Mouse (Mus musculus): ENCODE data around the gene Cfap43.

DNA sequence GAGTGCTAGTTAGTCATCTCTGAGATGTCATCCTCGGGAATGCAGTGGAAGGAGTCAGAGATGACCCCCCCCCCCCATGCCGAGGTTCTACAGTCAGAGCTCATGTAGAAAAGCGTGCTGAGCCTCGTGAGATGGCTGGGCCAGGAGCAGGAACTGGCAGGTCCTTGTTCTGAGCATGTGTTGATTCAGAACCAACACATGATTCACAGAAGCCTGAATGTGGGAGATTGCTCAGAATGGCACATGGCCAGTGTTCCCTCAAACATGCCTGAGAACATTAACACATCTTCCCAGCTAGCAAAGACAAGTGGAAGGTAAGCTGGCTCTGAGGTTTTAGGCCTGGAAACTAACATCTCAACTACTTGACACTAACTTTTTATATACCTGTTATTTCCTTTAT, 208.7 kb downstream of the Cfap43 start:
- TF ChIP-seq POLR2A (IDR thresholded peaks at IDR 0.05; ENCODE audit: low read depth, low read length) (no peak), CTCF (IDR thresholded peaks at IDR 0.05; ENCODE audit: extremely low read depth, insufficient read depth, insufficient read length, insufficient replicate concordance) (no peak)
